Mouse (Mus musculus): ENCODE results near the gene Abi1. TPM values are rescaled to one million over a fixed set of nuclear protein-coding genes. Genes with fewer than 3 reads are reported as not detected.

Abi1 gene
- polyA plus RNA-seq, 1 experiment: 28.0 TPM

GRCm38 (mm10) chr2:23067552-23068369, 27.7 kb upstream of the Abi1 start, which contains the start of gene Acbd5:
Acbd5 (plus strand) TSS chr2:23068167.
- no peaks in the 10 kb centered on the region for H3K79me2 ChIP-seq (ENCODE audit: control insufficient read depth, insufficient read depth)
- peak within 1 kb of the TSS; percentile 66 for H3ac ChIP-seq (ENCODE audit: control insufficient read depth, insufficient read length)
- peak within 1 kb of the TSS; percentile 76 for H3K4me2 ChIP-seq (ENCODE audit: low read depth)
- peak within 1 kb of the TSS; percentile 74 for H3K4me3 ChIP-seq
- TF ChIP-seq POLR2AphosphoS2 (IDR thresholded peaks at IDR 0.05; ENCODE audit: insufficient read length, low read depth) (no peak), POLR2A (IDR thresholded peaks at IDR 0.05; ENCODE audit: insufficient read length, low read depth) (peak; percentile 33)
- H3K36me3 ChIP-seq (ENCODE audit: control insufficient read depth, insufficient read depth): no peaks in the 10 kb centered on the region
- no peaks in the 10 kb centered on the region for H3K27me3 ChIP-seq (ENCODE audit: control insufficient read depth, insufficient read depth, insufficient read length)

GRCm38 (mm10) chr2:23052523-23052922, 12.5 kb upstream of the Abi1 start:
- H3K4me3 ChIP-seq: no peak overlapping the region
- H3ac ChIP-seq (ENCODE audit: control insufficient read depth, insufficient read length): no peak overlapping the region
- no peaks in the 10 kb centered on the region for H3K79me2 ChIP-seq (ENCODE audit: control insufficient read depth, insufficient read depth)
- no peaks in the 10 kb centered on the region for H3K27me3 ChIP-seq (ENCODE audit: control insufficient read depth, insufficient read depth, insufficient read length)
- TF ChIP-seq USF1 (IDR thresholded peaks at IDR 0.05; ENCODE audit: low read depth) (no peak), REST (IDR thresholded peaks at IDR 0.05; ENCODE audit: insufficient read depth, insufficient read length) (no peak), SRF (IDR thresholded peaks at IDR 0.05; ENCODE audit: control insufficient read depth, insufficient read length, low read depth) (no peak), MYOD1 (IDR thresholded peaks at IDR 0.05; ENCODE audit: control insufficient read depth in 1 of 3, insufficient read length in 2 of 3, low read depth in 2 of 3) (peak in 2 of 3 experiments; percentile 58 to 61), MYOG (IDR thresholded peaks at IDR 0.05; ENCODE audit: control insufficient read depth in 1 of 3, insufficient read depth in 1 of 3, insufficient read length in 2 of 3, low read depth in 2 of 3) (peak in 2 of 3 experiments; percentile 37 to 76), CEBPB (IDR thresholded peaks at IDR 0.05; ENCODE audit: insufficient read depth, poor library complexity, severe bottlenecking) (no peak), MAX (IDR thresholded peaks at IDR 0.05; ENCODE audit: low read depth) (no peak), POLR2AphosphoS2 (IDR thresholded peaks at IDR 0.05; ENCODE audit: insufficient read length, low read depth) (no peak)
- peak overlapping the region; percentile 31 for H3K4me2 ChIP-seq (ENCODE audit: low read depth)
- no peaks in the 10 kb centered on the region for H3K36me3 ChIP-seq (ENCODE audit: control insufficient read depth, insufficient read depth)

GRCm38 (mm10) chr2:23051890-23052289, 11.8 kb upstream of the Abi1 start:
- no peak overlapping the region for H3K4me3 ChIP-seq
- TF ChIP-seq REST (IDR thresholded peaks at IDR 0.05; ENCODE audit: insufficient read depth, insufficient read length) (no peak), POLR2A (IDR thresholded peaks at IDR 0.05; ENCODE audit: insufficient read length, low read depth) (no peak), E2F4 (IDR thresholded peaks at IDR 0.05; ENCODE audit: insufficient read depth) (no peak), MYOD1 (IDR thresholded peaks at IDR 0.05; ENCODE audit: control insufficient read depth in 1 of 3, insufficient read length in 2 of 3, low read depth in 2 of 3) (no peak), MAX (IDR thresholded peaks at IDR 0.05; ENCODE audit: low read depth) (no peak), MYOG (IDR thresholded peaks at IDR 0.05; ENCODE audit: control insufficient read depth in 1 of 3, insufficient read depth in 1 of 3, insufficient read length in 2 of 3, low read depth in 2 of 3) (no peak), CEBPB (IDR thresholded peaks at IDR 0.05; ENCODE audit: insufficient read depth, poor library complexity, severe bottlenecking) (no peak), TCF12 (IDR thresholded peaks at IDR 0.05; ENCODE audit: insufficient read depth, poor library complexity, severe bottlenecking) (no peak)
- no peak overlapping the region for H3ac ChIP-seq (ENCODE audit: control insufficient read depth, insufficient read length)
- no peaks in the 10 kb centered on the region for H3K27me3 ChIP-seq (ENCODE audit: control insufficient read depth, insufficient read depth, insufficient read length)
- no peaks in the 10 kb centered on the region for H3K36me3 ChIP-seq (ENCODE audit: control insufficient read depth, insufficient read depth)
- H3K79me2 ChIP-seq (ENCODE audit: control insufficient read depth, insufficient read depth): no peaks in the 10 kb centered on the region
- no peak overlapping the region for H3K4me2 ChIP-seq (ENCODE audit: low read depth)

- Histone ChIP-seq H3K4me3 (no peak overlapping the region), H3K27me3 (ENCODE audit: control insufficient read depth, insufficient read depth, insufficient read length) (no peaks in the 10 kb centered on the region), H3K36me3 (ENCODE audit: control insufficient read depth, insufficient read depth) (no peaks in the 10 kb centered on the region), H3ac (ENCODE audit: control insufficient read depth, insufficient read length) (no peak overlapping the region), H3K4me2 (ENCODE audit: low read depth) (no peak overlapping the region), H3K79me2 (ENCODE audit: control insufficient read depth, insufficient read depth) (no peaks in the 10 kb centered on the region)
- TF ChIP-seq MYOG (IDR thresholded peaks at IDR 0.05; ENCODE audit: control insufficient read depth in 1 of 3, insufficient read depth in 1 of 3, insufficient read length in 2 of 3, low read depth in 2 of 3) (no peak), TCF12 (IDR thresholded peaks at IDR 0.05; ENCODE audit: insufficient read depth, poor library complexity, severe bottlenecking) (no peak), USF1 (IDR thresholded peaks at IDR 0.05; ENCODE audit: low read depth) (no peak), REST (IDR thresholded peaks at IDR 0.05; ENCODE audit: insufficient read depth, insufficient read length) (no peak), POLR2AphosphoS2 (IDR thresholded peaks at IDR 0.05; ENCODE audit: insufficient read length, low read depth) (no peak), MYOD1 (IDR thresholded peaks at IDR 0.05; ENCODE audit: control insufficient read depth in 1 of 3, insufficient read length in 2 of 3, low read depth in 2 of 3) (no peak), MAX (IDR thresholded peaks at IDR 0.05; ENCODE audit: low read depth) (no peak), TCF3 (IDR thresholded peaks at IDR 0.05; ENCODE audit: insufficient read length, low read depth) (no peak), SRF (IDR thresholded peaks at IDR 0.05; ENCODE audit: control insufficient read depth, insufficient read length, low read depth) (no peak), CEBPB (IDR thresholded peaks at IDR 0.05; ENCODE audit: insufficient read depth, poor library complexity, severe bottlenecking) (no peak), E2F4 (IDR thresholded peaks at IDR 0.05; ENCODE audit: insufficient read depth) (no peak), POLR2A (IDR thresholded peaks at IDR 0.05; ENCODE audit: insufficient read length, low read depth) (no peak)
These were observed 8.0 kb upstream of the Abi1 start for GRCm38 (mm10) chr2:23048006-23048405.

GRCm38 (mm10) chr2:23045703-23046102, 5.7 kb upstream of the Abi1 start:
- TF ChIP-seq TCF12 (IDR thresholded peaks at IDR 0.05; ENCODE audit: insufficient read depth, poor library complexity, severe bottlenecking) (no peak), CEBPB (IDR thresholded peaks at IDR 0.05; ENCODE audit: insufficient read depth, poor library complexity, severe bottlenecking) (no peak), TCF3 (IDR thresholded peaks at IDR 0.05; ENCODE audit: insufficient read length, low read depth) (no peak), POLR2A (IDR thresholded peaks at IDR 0.05; ENCODE audit: insufficient read length, low read depth) (no peak), MYOD1 (IDR thresholded peaks at IDR 0.05; ENCODE audit: control insufficient read depth in 1 of 3, insufficient read length in 2 of 3, low read depth in 2 of 3) (no peak), MAX (IDR thresholded peaks at IDR 0.05; ENCODE audit: low read depth) (no peak), REST (IDR thresholded peaks at IDR 0.05; ENCODE audit: insufficient read depth, insufficient read length) (no peak), E2F4 (IDR thresholded peaks at IDR 0.05; ENCODE audit: insufficient read depth) (no peak), POLR2AphosphoS2 (IDR thresholded peaks at IDR 0.05; ENCODE audit: insufficient read length, low read depth) (no peak), SRF (IDR thresholded peaks at IDR 0.05; ENCODE audit: control insufficient read depth, insufficient read length, low read depth) (no peak), USF1 (IDR thresholded peaks at IDR 0.05; ENCODE audit: low read depth) (no peak), MYOG (IDR thresholded peaks at IDR 0.05; ENCODE audit: control insufficient read depth in 1 of 3, insufficient read depth in 1 of 3, insufficient read length in 2 of 3, low read depth in 2 of 3) (no peak)
- no peak overlapping the region for H3ac ChIP-seq (ENCODE audit: control insufficient read depth, insufficient read length)
- H3K4me2 ChIP-seq (ENCODE audit: low read depth): no peak overlapping the region
- no peaks in the 10 kb centered on the region for H3K27me3 ChIP-seq (ENCODE audit: control insufficient read depth, insufficient read depth, insufficient read length)
- no peaks in the 10 kb centered on the region for H3K36me3 ChIP-seq (ENCODE audit: control insufficient read depth, insufficient read depth)
- no peak overlapping the region for H3K4me3 ChIP-seq
- no peaks in the 10 kb centered on the region for H3K79me2 ChIP-seq (ENCODE audit: control insufficient read depth, insufficient read depth)
